Mouse (Mus musculus) thymus, adult 2 months (tissue): ENCODE data around the gene Cstb. TPM values are rescaled to one million over a fixed set of nuclear protein-coding genes. Genes with fewer than 3 reads are reported as not detected.

ENCODE experiments used
- DNase-seq: peaks from one replicate; pipeline ENCODE4 v3.0.0; 2021
- H3K27ac ChIP-seq: fragments of 200-500 bp; 2 replicates; pipeline ENCODE4 v1.5.1; 2012; ENCODE audit warnings: low read length, control low read depth; ENCODE audit not compliant: control insufficient read depth, insufficient read depth
- H3K27me3 ChIP-seq: fragments of 200-500 bp; 2 replicates; pipeline ENCODE4 v1.6.1; 2012; ENCODE audit warnings: mild to moderate bottlenecking, low read length, moderate library complexity, mixed read lengths; ENCODE audit not compliant: control insufficient read depth, insufficient read depth
- H3K36me3 ChIP-seq: fragments of 200-500 bp; 2 replicates; pipeline ENCODE4 v1.6.1; 2012; ENCODE audit warnings: mild to moderate bottlenecking, low read length, moderate library complexity; ENCODE audit not compliant: control insufficient read depth, insufficient read depth
- H3K4me1 ChIP-seq: fragments of 200-500 bp; replicated peaks from 2 replicates; pipeline ENCODE4 v1.6.1; 2012; ENCODE audit warnings: low read length; ENCODE audit not compliant: control insufficient read depth, insufficient read depth
- H3K4me3 ChIP-seq: fragments of 200-500 bp; 2 replicates; pipeline ENCODE4 v1.5.1; 2012; ENCODE audit warnings: mild to moderate bottlenecking, low read length, control low read depth, moderate library complexity; ENCODE audit not compliant: control insufficient read depth, insufficient read depth
- CTCF ChIP-seq: fragments of 200-500 bp; IDR thresholded peaks from 2 replicates; pipeline ENCODE4 v1.5.1; 2012; ENCODE audit warnings: mild to moderate bottlenecking, control low read depth, low read length, moderate library complexity, borderline replicate concordance; ENCODE audit not compliant: control insufficient read depth, poor library complexity, insufficient read depth; ENCODE audit errors: extremely low read depth
- POLR2A ChIP-seq: fragments of 200-500 bp; IDR thresholded peaks from 2 replicates; pipeline ENCODE4 v1.6.1; 2012; ENCODE audit warnings: mild to moderate bottlenecking, low read length, control low read depth, moderate library complexity; ENCODE audit not compliant: control insufficient read depth, poor library complexity, insufficient read depth; ENCODE audit errors: extremely low read depth
- WGBS: fragments of 180-500 bp; shearing (Covaris S2); methylation state at CpG from one replicate; pipeline ENCODE4 v1.1.7; 2018; 5-methylcytosine and 5-hydroxymethylcytosine counted together
- polyA plus RNA-seq: library from polyadenylated mRNA; depleted of rRNA; stranded (reverse); fragments of >200 nt; gene quantifications from 2 replicates; pipeline ENCODE4 v1.2.3, GENCODE M21; 2012

Gene Cstb
- polyA plus RNA-seq, 1 experiment: 247 TPM

GRCm38 (mm10) chr10:78428070-78428469 is 2.6 kb downstream of the Cstb start:
- 96% methylated on average over 11 of the region's 11 CpGs for WGBS
- TF ChIP-seq POLR2A: no peak
- no peak for TF ChIP-seq CTCF
- peaks cover 14% of the 10 kb centered on the region for H3K4me1 ChIP-seq
- H3K4me3 ChIP-seq: no peak overlapping the region
- H3K27ac ChIP-seq: no peak overlapping the region
- peaks cover 6% of the 10 kb centered on the region; the same call in 1 of the 2 replicates for H3K36me3 ChIP-seq
- DNase-seq: no peak
- H3K27me3 ChIP-seq: no peaks in the 10 kb centered on the region

GRCm38 (mm10) chr10:78429180-78429579 is 3.7 kb downstream of the Cstb start:
- H3K4me1 ChIP-seq: peaks cover 14% of the 10 kb centered on the region
- DNase-seq: no peak
- no peak overlapping the region for H3K27ac ChIP-seq
- peaks cover 6% of the 10 kb centered on the region; the same call in 1 of the 2 replicates for H3K36me3 ChIP-seq
- H3K4me3 ChIP-seq: no peak overlapping the region
- WGBS: 90% methylated on average over 5 of the region's 5 CpGs
- H3K27me3 ChIP-seq: no peaks in the 10 kb centered on the region
- TF ChIP-seq POLR2A (no peak), CTCF (no peak)

- H3K36me3 ChIP-seq: peaks cover 6% of the 10 kb centered on the region; the same call in 1 of the 2 replicates
- peaks cover 13% of the 10 kb centered on the region for H3K4me1 ChIP-seq
- H3K4me3 ChIP-seq: no peak overlapping the region
- TF ChIP-seq POLR2A: no peak
- no peak for TF ChIP-seq CTCF
- WGBS: 97% methylated on average over 2 of the region's 2 CpGs
- no peak overlapping the region for H3K27ac ChIP-seq
- DNase-seq: no peak
- H3K27me3 ChIP-seq: no peaks in the 10 kb centered on the region
These were observed 4.3 kb downstream of the Cstb start for GRCm38 (mm10) chr10:78429776-78430175.

GRCm38 (mm10) chr10:78432853-78433252 is 7.4 kb downstream of the Cstb start:
- Histone ChIP-seq H3K4me3 (no peak overlapping the region), H3K36me3 (no peaks in the 10 kb centered on the region; the same call in 1 of the 2 replicates), H3K27me3 (no peaks in the 10 kb centered on the region), H3K4me1 (no peaks in the 10 kb centered on the region), H3K27ac (no peak overlapping the region)
- TF ChIP-seq POLR2A (no peak), CTCF (no peak)
- WGBS: 87% methylated on average over 3 of the region's 3 CpGs
- no peak for DNase-seq

- WGBS: 17% methylated on average over 5 of the region's 5 CpGs
- H3K4me3 ChIP-seq: no peak overlapping the region
- no peaks in the 10 kb centered on the region for H3K4me1 ChIP-seq
- TF ChIP-seq POLR2A (no peak), CTCF (peak; percentile 87)
- DNase-seq: peak; percentile 91
- H3K27me3 ChIP-seq: no peaks in the 10 kb centered on the region
- no peaks in the 10 kb centered on the region for H3K36me3 ChIP-seq
- no peak overlapping the region for H3K27ac ChIP-seq
These were observed 12.6 kb downstream of the Cstb start for GRCm38 (mm10) chr10:78438094-78438493.

- Histone ChIP-seq H3K4me3 (no peak overlapping the region), H3K36me3 (no peaks in the 10 kb centered on the region; the same call in 1 of the 2 replicates), H3K27me3 (no peaks in the 10 kb centered on the region), H3K4me1 (no peaks in the 10 kb centered on the region), H3K27ac (no peak overlapping the region)
- DNase-seq: peak; percentile 47
- WGBS: 86% methylated on average over 5 of the region's 5 CpGs
- peak; percentile 71; the same call in 1 of the 2 replicates for TF ChIP-seq CTCF
- TF ChIP-seq POLR2A: no peak
These were observed 14.1 kb downstream of the Cstb start for GRCm38 (mm10) chr10:78439550-78439949.

GRCm38 (mm10) chr10:78439990-78440389 is 14.5 kb downstream of the Cstb start:
- no peaks in the 10 kb centered on the region for H3K4me1 ChIP-seq
- 90% methylated on average over 7 of the region's 7 CpGs for WGBS
- H3K27me3 ChIP-seq: no peaks in the 10 kb centered on the region
- no peaks in the 10 kb centered on the region; the same call in 1 of the 2 replicates for H3K36me3 ChIP-seq
- no peak overlapping the region for H3K4me3 ChIP-seq
- TF ChIP-seq CTCF: no peak
- no peak for TF ChIP-seq POLR2A
- DNase-seq: no peak
- no peak overlapping the region for H3K27ac ChIP-seq
